Mouse (Mus musculus) testis, adult 2 months (tissue): ENCODE results near the gene Tmem253. TPM values are rescaled to one million over a fixed set of nuclear protein-coding genes. Genes with fewer than 3 reads are reported as not detected.

Source experiments
- H3K27ac ChIP-seq: fragments of 200-500 bp; 2 replicates; pipeline ENCODE4 v1.5.1; 2012; ENCODE audit warnings: low read depth, low read length; ENCODE audit not compliant: control insufficient read depth, insufficient read depth
- H3K27me3 ChIP-seq: fragments of 200-500 bp; 2 replicates; pipeline ENCODE4 v1.6.1; 2012; ENCODE audit warnings: mild to moderate bottlenecking, low read length, moderate library complexity; ENCODE audit not compliant: control insufficient read depth, insufficient read depth
- H3K36me3 ChIP-seq: fragments of 200-500 bp; 2 replicates; pipeline ENCODE4 v1.6.1; 2012; ENCODE audit warnings: mild to moderate bottlenecking, low read length; ENCODE audit not compliant: control insufficient read depth, insufficient read depth
- H3K4me1 ChIP-seq: fragments of 200-500 bp; 2 replicates; pipeline ENCODE4 v1.6.1; 2012; ENCODE audit warnings: low read length; ENCODE audit not compliant: control insufficient read depth, insufficient read depth
- H3K4me3 ChIP-seq: fragments of 200-500 bp; 2 replicates; pipeline ENCODE4 v1.5.1; 2012; ENCODE audit warnings: low read depth, mild to moderate bottlenecking, low read length, moderate library complexity, mixed read lengths; ENCODE audit not compliant: control insufficient read depth
- CTCF ChIP-seq: fragments of 200-500 bp; IDR thresholded peaks from 2 replicates; pipeline ENCODE4 v1.5.1; 2012; ENCODE audit warnings: low read depth, mild to moderate bottlenecking, inconsistent platforms, low read length, moderate library complexity; ENCODE audit not compliant: control insufficient read depth, insufficient read depth, insufficient replicate concordance
- POLR2A ChIP-seq: fragments of 200-500 bp; IDR thresholded peaks from 2 replicates; pipeline ENCODE4 v1.6.1; 2012; ENCODE audit warnings: low read depth, mild to moderate bottlenecking, inconsistent platforms, low read length, moderate library complexity; ENCODE audit not compliant: control insufficient read depth
- polyA plus RNA-seq: library from polyadenylated mRNA; depleted of rRNA; stranded (reverse); fragments of >200 nt; gene quantifications from 2 replicates; pipeline ENCODE4 v1.2.3, GENCODE M21; 2012

The Tmem253 gene
- polyA plus RNA-seq, 1 experiment = 2.0 TPM

DNA sequence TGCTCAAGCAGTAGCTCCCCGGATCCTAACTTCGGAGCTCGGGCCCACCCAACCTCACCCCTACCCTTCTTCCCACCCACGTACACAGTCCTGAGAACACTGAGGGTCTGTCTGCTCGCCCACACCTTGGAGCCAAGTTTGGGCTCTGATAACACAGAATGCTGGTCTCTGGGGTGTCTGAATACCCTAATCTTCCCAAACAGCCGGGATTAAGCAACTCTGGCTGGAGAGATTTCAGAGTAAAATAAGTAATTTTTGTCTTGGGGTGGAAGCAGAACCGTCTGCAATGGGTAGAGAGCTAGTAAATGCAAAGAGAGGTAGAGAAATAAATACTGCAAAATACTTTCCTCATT lies 29.3 kb upstream of the Tmem253 start:
- Histone ChIP-seq H3K4me1 (peaks cover 24% of the 10 kb centered on the region), H3K4me3 (no peak overlapping the region; the same call in 1 of the 2 replicates), H3K36me3 (no peaks in the 10 kb centered on the region), H3K27me3 (no peaks in the 10 kb centered on the region; the same call in 1 of the 2 replicates), H3K27ac (no peak overlapping the region)
- TF ChIP-seq POLR2A (no peak), CTCF (no peak)

DNA sequence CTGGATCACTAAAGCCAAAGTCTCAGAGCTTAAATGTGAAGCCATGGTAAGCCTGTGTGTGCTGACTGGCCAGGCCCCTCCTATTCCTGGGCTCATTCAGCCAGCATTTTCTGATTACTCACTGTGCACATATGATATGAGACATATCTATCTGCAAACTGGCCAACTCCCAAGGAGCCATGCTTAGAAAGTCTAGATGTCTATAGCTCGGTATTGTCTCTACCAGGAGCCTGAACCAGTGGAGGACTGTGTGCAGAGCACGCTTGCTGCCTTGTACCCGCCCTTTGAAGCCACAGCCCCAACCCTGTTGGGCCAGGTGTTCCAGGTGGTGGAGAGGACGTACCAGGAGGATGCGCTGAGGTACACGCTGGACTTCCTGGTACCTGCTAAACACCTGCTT lies 28.3 kb upstream of the Tmem253 start:
- Histone ChIP-seq H3K4me1 (peaks cover 24% of the 10 kb centered on the region), H3K27me3 (no peaks in the 10 kb centered on the region; the same call in 1 of the 2 replicates), H3K27ac (no peak overlapping the region), H3K4me3 (no peak overlapping the region), H3K36me3 (no peaks in the 10 kb centered on the region)
- no peak for TF ChIP-seq POLR2A
- no peak for TF ChIP-seq CTCF

DNA sequence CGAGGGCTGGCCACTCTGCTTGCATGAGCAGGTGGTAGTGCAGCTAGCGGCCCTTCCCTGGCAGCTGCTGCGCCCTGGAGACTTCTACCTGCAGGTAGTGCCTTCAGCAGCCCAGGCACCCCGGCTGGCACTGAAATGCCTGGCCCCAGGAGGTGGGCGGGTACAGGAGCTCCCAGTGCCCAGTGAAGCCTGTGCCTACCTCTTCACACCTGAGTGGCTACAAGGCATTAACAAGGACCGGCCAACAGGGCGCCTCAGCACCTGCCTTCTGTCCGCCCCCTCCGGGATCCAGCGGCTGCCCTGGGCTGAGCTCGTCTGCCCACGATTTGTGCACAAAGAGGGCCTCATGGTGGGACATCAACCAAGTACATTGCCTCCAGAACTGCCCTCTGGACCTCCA lies 26.7 kb upstream of the Tmem253 start:
- TF ChIP-seq POLR2A (no peak), CTCF (no peak)
- Histone ChIP-seq H3K27ac (no peak overlapping the region), H3K4me1 (peaks cover 22% of the 10 kb centered on the region), H3K4me3 (no peak overlapping the region), H3K27me3 (no peaks in the 10 kb centered on the region; the same call in 1 of the 2 replicates), H3K36me3 (no peaks in the 10 kb centered on the region)

DNA sequence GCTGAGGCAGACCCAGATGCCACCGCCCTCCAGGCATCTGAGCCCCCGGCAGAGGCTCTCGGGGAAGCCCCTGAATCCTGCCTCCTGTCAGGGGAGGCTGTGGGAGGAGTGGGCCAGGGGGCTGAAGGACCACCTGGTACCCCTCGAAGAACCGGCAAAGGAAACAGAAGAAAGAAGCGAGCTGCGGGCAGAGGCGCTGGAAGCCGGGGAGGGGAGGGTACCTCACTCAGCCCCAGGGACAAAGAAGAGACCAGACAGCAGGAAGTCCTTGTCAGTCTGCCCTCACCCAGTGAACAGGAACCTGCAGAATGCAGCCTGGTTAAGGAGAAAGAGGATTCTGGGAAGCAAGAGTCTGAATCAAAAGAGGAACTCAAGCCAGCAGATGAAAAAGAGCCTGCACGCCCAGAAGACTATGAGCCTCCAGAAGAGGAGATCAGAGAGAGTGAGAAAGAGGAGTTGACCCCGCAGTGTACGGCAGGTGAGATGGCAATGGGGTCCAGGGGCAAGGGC lies 25.9 kb upstream of the Tmem253 start:
- TF ChIP-seq CTCF = no peak
- TF ChIP-seq POLR2A = no peak
- peaks cover 18% of the 10 kb centered on the region for H3K4me1 ChIP-seq
- no peak overlapping the region for H3K4me3 ChIP-seq
- H3K27me3 ChIP-seq = no peaks in the 10 kb centered on the region; the same call in 1 of the 2 replicates
- no peak overlapping the region for H3K27ac ChIP-seq
- no peaks in the 10 kb centered on the region for H3K36me3 ChIP-seq

DNA sequence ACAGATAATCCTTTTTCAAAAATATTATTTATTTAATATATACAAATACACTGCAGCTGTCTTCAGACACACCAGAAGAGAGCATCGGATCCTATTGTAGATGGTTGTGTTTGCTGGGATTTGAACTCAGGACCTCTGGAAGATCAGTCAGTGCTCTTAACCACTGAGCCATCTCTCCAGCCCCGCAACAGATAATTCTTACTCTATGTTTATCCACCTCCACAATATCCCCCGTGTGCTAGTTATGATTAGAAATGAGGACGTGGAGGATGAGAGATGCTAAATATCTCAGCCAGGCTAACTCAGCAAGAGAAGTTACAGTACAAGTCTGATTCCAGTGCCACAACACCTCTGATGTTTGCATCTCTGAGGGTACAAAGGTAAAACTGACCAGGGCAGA lies 21.0 kb upstream of the Tmem253 start:
- H3K27ac ChIP-seq = no peak overlapping the region

DNA sequence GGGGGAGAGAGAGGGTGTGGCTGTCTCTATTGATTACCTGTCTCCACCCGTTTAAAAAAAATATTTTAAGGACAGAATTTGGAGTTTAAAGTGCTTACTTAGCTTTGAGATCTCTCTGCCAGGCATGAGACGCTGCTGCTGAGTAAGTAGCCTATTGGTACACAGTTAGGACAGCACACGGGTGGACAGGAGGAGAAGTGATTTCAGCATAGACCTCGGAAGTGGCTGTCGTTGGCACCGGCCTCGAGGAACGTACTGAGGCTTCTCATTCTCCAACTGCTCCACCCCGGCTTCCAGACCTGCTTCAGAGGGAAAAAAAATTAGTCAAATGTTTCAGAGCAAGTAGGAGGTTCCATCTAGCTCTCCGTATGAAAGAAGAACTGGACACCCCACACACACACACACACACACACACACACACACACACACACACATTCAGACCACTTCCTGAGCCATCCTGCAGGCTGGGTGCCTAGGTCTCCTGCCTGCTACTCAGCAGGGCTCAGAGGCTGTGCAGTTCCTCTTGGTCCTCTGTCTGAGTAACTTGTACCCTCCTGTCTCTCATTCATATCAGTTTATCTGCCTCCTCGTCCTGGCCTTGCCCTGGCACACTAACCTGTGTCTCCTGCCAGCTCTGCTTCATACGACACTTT lies 20.1 kb upstream of the Tmem253 start:
- no peaks in the 10 kb centered on the region for H3K27me3 ChIP-seq
- H3K4me3 ChIP-seq = no peak overlapping the region
- no peak for TF ChIP-seq POLR2A
- no peak for TF ChIP-seq CTCF
- no peaks in the 10 kb centered on the region for H3K36me3 ChIP-seq
- peaks cover 14% of the 10 kb centered on the region for H3K4me1 ChIP-seq
- H3K27ac ChIP-seq = no peak overlapping the region

More for the DNA sequence above, 21.0 kb upstream of the Tmem253 start:
- TF ChIP-seq POLR2A (no peak), CTCF (no peak)
- peaks cover 14% of the 10 kb centered on the region for H3K4me1 ChIP-seq
- no peaks in the 10 kb centered on the region for H3K36me3 ChIP-seq
- no peaks in the 10 kb centered on the region for H3K27me3 ChIP-seq
- H3K4me3 ChIP-seq = no peak overlapping the region

DNA sequence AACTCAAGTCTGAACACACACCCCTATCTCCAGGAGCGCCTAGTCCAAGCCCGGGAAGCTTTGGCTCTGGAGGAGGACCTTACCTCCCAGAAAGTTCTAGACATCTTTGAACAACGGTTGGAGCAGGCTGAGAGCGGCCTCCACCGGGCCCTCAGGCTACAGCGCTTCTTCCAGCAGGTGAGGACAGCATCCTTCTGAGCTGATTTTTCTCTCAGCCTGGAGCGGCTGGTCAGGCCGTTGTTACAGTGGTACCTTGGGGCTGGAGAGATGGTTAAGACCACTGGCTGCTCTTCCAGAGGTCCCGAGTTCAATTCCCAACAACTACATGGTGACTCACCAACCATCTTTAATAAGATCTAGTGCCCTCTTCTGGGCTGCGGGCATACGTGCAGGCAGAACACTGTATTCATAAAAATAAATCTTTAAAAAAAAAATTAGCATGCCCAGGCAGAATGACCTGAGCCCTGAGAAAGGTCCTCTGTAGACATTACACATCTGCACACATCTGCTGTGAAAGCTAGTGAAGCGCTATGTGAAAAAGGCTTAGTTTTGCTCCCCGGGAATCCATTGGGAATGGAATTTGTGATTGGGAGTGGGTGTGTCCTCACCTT lies 19.1 kb upstream of the Tmem253 start:
- no peaks in the 10 kb centered on the region for H3K27me3 ChIP-seq
- no peak overlapping the region for H3K27ac ChIP-seq
- TF ChIP-seq POLR2A = no peak
- no peak for TF ChIP-seq CTCF
- H3K36me3 ChIP-seq = no peaks in the 10 kb centered on the region
- peaks cover 14% of the 10 kb centered on the region for H3K4me1 ChIP-seq
- no peak overlapping the region for H3K4me3 ChIP-seq

DNA sequence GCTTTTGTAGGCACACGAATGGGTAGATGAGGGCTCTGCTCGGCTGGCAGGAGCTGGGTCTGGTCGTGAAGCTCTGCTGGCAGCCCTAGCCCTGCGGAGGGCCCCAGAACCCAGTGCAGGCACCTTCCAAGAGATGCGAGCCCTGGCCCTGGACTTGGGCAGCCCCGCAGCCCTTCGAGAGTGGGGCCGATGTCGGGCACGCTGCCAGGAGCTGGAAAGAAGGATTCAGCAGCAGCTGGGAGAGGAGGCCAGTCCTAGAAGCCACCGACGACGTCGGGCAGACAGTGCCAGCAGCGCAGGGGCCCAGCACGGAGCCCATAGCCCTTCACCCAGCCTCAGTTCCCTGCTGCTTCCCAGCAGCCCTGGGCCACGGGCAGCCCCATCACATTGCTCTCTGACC lies 18.6 kb upstream of the Tmem253 start:
- no peak overlapping the region; the same call in 1 of the 2 replicates for H3K4me3 ChIP-seq
- H3K4me1 ChIP-seq = peaks cover 14% of the 10 kb centered on the region
- TF ChIP-seq CTCF = no peak
- TF ChIP-seq POLR2A = no peak
- no peaks in the 10 kb centered on the region for H3K27me3 ChIP-seq
- H3K27ac ChIP-seq = no peak overlapping the region
- no peaks in the 10 kb centered on the region for H3K36me3 ChIP-seq
